Mouse (Mus musculus) liver, adult 2 months (tissue): Measurements from ENCODE around the gene Lrig1. TPM values are rescaled to one million over a fixed set of nuclear protein-coding genes. Genes with fewer than 3 reads are reported as not detected.

Experiments used
- DNase-seq: peaks from one replicate; pipeline ENCODE4 v3.0.0-alpha.2; 2011; ENCODE audit warnings: low read depth, low spot score; ENCODE audit errors: extremely low read depth
- H3K27ac ChIP-seq: fragments of 200-500 bp; replicated peaks from 2 replicates; pipeline ENCODE4 v1.5.1; 2012; ENCODE audit warnings: low read depth, mild to moderate bottlenecking, control low read depth, inconsistent platforms, low read length; ENCODE audit not compliant: insufficient read depth
- H3K27me3 ChIP-seq: fragments of 200-500 bp; 2 replicates; pipeline ENCODE4 v1.6.1; 2012; ENCODE audit warnings: mild to moderate bottlenecking, moderate library complexity, low read length, inconsistent platforms; ENCODE audit not compliant: control insufficient read depth, insufficient read depth
- H3K36me3 ChIP-seq: fragments of 200-500 bp; 2 replicates; pipeline ENCODE4 v1.6.1; 2012; ENCODE audit warnings: low read length, inconsistent platforms; ENCODE audit not compliant: control insufficient read depth, insufficient read depth
- H3K4me1 ChIP-seq: fragments of 200-500 bp; 2 replicates; pipeline ENCODE4 v1.6.1; 2011; ENCODE audit warnings: low read length; ENCODE audit not compliant: control insufficient read depth, insufficient read depth
- H3K4me3 ChIP-seq: fragments of 200-500 bp; 2 replicates; pipeline ENCODE4 v1.5.1; 2011; ENCODE audit warnings: low read depth, mild to moderate bottlenecking, control low read depth, low read length, moderate library complexity; ENCODE audit not compliant: insufficient read depth
- H3K79me2 ChIP-seq: fragments of 200-500 bp; 2 replicates; pipeline ENCODE4 v1.6.1; 2012; ENCODE audit warnings: inconsistent platforms, mild to moderate bottlenecking, low read length, moderate library complexity; ENCODE audit not compliant: control insufficient read depth, insufficient read depth
- H3K9ac ChIP-seq: fragments of 200-500 bp; 2 replicates; pipeline ENCODE4 v1.6.1; 2012; ENCODE audit warnings: low read depth, mild to moderate bottlenecking, control low read depth, inconsistent platforms, low read length
- CTCF ChIP-seq: fragments of 200-500 bp; IDR thresholded peaks from 2 replicates; pipeline ENCODE4 v1.5.1; 2011; ENCODE audit warnings: low read depth, low read length, control low read depth
- POLR2A ChIP-seq: fragments of 200-500 bp; IDR thresholded peaks from 2 replicates; pipeline ENCODE4 v1.6.1; 2011; ENCODE audit warnings: low read length, control low read depth; ENCODE audit not compliant: insufficient read depth; ENCODE audit errors: extremely low read depth
- WGBS: fragments of 180-500 bp; shearing (Covaris S2); methylation state at CpG from one replicate; pipeline ENCODE4 v1.1.7; 2018; 5-methylcytosine and 5-hydroxymethylcytosine counted together
- polyA plus RNA-seq: library from polyadenylated mRNA; depleted of rRNA; stranded (reverse); fragments of >200 nt; gene quantifications from 2 replicates; pipeline ENCODE4 v1.2.3, GENCODE M21; 2012
- total RNA-seq: library from RNA; depleted of rRNA; stranded (reverse); fragments of >200 nt; gene quantifications from 2 replicates; pipeline ENCODE4 v1.2.3, GENCODE M21; 2014

Gene Lrig1
- total and polyA plus RNA-seq, 2 experiments: 12.4 to 14.8 TPM

- no peak for DNase-seq
These were observed 38.6 kb downstream of the Lrig1 start for GRCm38 (mm10) chr6:94661321-94661720.

GRCm38 (mm10) chr6:94659886-94660333 is 40.0 kb downstream of the Lrig1 start:
- Histone ChIP-seq H3K27ac (no peak overlapping the region), H3K27me3 (no peaks in the 10 kb centered on the region), H3K4me1 (peaks cover 1% of the 10 kb centered on the region), H3K79me2 (peaks cover 39% of the 10 kb centered on the region; the same call in 1 of the 2 replicates), H3K9ac (no peak overlapping the region), H3K36me3 (peaks cover 5% of the 10 kb centered on the region; the same call in 1 of the 2 replicates), H3K4me3 (no peak overlapping the region)
- TF ChIP-seq CTCF: no peak
- TF ChIP-seq POLR2A: no peak
- 89% methylated on average over 4 of the region's 4 CpGs for WGBS
- DNase-seq: no peak

More at GRCm38 (mm10) chr6:94661321-94661720, 38.6 kb downstream of the Lrig1 start:
- no peak for TF ChIP-seq CTCF
- Histone ChIP-seq H3K9ac (no peak overlapping the region), H3K36me3 (peaks cover 5% of the 10 kb centered on the region; the same call in 1 of the 2 replicates), H3K27me3 (no peaks in the 10 kb centered on the region), H3K79me2 (peaks cover 43% of the 10 kb centered on the region; the same call in 1 of the 2 replicates), H3K4me1 (peaks cover 12% of the 10 kb centered on the region), H3K27ac (no peak overlapping the region), H3K4me3 (no peak overlapping the region)
- 60% methylated on average over 8 of the region's 8 CpGs for WGBS

DNA sequence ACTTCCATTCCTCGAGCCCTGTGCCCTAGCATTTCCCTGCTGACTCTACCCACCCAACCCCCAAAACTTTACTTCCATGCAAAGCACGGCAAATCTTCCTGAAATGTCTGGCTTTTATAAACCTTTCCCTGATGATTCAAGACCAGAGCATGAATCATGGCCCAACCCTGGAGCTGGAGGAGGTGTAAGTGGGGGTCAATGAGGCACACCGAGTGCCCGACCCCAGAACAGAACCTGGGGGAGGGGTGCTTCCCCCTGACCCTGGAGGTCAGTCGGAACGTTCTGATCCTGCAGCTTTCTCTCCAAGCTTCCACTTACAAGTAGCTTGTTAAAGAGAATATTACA is 41.9 kb downstream of the Lrig1 start:
- Histone ChIP-seq H3K36me3 (peaks cover 5% of the 10 kb centered on the region; the same call in 1 of the 2 replicates), H3K27me3 (no peaks in the 10 kb centered on the region), H3K79me2 (peaks cover 34% of the 10 kb centered on the region; the same call in 1 of the 2 replicates), H3K27ac (no peak overlapping the region), H3K4me1 (peaks cover 8% of the 10 kb centered on the region), H3K9ac (no peak overlapping the region), H3K4me3 (no peak overlapping the region)
- no peak for DNase-seq
- WGBS: 71% methylated on average over 6 of the region's 6 CpGs
- TF ChIP-seq POLR2A (no peak), CTCF (no peak)

- Histone ChIP-seq H3K4me1 (peaks cover 8% of the 10 kb centered on the region), H3K27ac (no peak overlapping the region), H3K79me2 (peaks cover 33% of the 10 kb centered on the region; the same call in 1 of the 2 replicates), H3K27me3 (no peaks in the 10 kb centered on the region), H3K4me3 (no peak overlapping the region), H3K36me3 (peaks cover 5% of the 10 kb centered on the region; the same call in 1 of the 2 replicates), H3K9ac (no peak overlapping the region)
- TF ChIP-seq POLR2A (no peak), CTCF (no peak)
- WGBS: 84% methylated on average over 12 of the region's 12 CpGs
- no peak for DNase-seq
These were observed 42.5 kb downstream of the Lrig1 start for GRCm38 (mm10) chr6:94657204-94658135.

DNA sequence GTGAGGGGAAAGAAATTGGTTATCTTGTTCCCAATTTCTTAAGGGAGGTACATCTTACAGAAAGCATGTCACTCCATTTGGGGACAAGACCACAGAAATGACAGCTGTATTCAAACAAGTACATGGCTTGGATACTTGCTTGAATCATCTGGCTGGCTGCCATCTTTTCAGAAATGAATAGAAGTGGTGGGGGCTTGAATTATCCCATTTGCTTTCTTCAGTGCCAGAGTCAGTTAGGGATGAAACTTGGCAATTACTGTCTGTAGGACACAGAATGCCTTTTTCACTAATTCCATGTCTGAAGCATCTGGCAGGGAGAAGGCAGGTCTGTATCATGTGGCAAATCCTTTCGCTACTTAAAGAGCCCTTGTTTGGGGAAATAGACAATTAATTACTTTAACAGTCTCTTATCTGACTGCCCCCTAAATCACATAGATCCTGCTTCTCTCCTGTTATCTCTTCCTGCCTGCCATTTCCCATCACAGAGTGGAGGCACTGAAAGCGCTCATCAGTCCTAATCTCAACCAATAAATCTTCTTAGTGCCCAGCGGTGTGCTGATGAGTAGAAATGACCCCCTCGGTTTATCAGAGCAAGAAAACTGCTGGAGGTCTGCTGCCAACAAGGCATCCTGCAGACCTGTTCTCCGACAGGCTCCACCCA is 44.0 kb downstream of the Lrig1 start:
- Histone ChIP-seq H3K27me3 (no peaks in the 10 kb centered on the region), H3K27ac (no peak overlapping the region), H3K79me2 (peaks cover 32% of the 10 kb centered on the region; the same call in 1 of the 2 replicates), H3K9ac (no peak overlapping the region), H3K4me1 (peaks cover 8% of the 10 kb centered on the region), H3K4me3 (no peak overlapping the region), H3K36me3 (peaks cover 5% of the 10 kb centered on the region; the same call in 1 of the 2 replicates)
- no peak for DNase-seq
- no peak for TF ChIP-seq CTCF
- WGBS: 82% methylated on average over 5 of the region's 5 CpGs
